Mouse (Mus musculus): ENCODE results near the gene Efhb. TPM values are rescaled to one million over a fixed set of nuclear protein-coding genes. Genes with fewer than 3 reads are reported as not detected.

Gene Efhb
- polyA plus RNA-seq (2017; shearing (Covaris generic)) = under 1 TPM; 0.06 to 0.08 TPM

DNA sequence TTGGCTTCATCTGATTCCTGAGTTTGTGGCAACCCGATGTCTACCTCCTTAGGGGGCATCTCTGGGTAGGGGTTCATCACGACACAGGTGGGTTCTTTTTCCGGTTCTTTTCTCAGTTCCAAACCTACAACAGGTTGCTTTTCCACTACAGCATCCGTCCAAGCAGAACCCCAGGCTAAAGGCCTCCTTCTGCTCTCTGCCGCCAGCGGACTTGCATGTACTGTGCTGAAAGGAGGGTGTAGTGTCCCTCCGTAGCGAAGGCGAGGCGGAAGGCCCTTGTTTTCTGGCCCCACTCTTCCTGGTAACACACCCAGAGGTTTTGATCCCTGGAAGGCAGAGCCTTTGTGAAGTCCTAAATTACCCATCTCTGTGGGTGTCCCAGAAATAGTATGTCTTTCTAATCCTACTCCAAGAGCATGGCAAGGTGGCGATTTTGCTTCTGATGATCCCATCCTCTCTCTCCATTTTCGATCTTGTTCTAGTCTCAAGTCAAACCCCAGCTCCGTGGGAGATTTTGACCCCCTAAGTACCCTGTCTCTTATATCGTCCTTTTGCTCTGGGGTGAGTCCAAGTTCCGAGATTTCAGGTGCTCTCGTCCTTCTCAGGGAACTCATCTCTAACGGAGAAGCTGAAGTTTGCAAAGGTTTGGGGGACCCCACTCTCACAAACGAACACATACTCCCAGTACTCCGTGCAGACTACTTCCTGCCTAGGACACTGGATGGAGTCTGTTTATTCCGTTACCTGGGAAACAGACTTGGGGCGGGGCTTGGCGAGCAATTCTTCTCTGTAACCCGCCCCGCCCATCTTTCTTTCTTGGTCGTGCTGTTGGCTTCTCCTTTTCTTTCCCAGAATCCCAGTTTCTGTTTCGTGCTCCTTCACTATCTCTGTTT is at the start of gene Efhb:
Efhb (minus strand) TSS at position 719 of the 893 bp plus-strand sequence.

DNA sequence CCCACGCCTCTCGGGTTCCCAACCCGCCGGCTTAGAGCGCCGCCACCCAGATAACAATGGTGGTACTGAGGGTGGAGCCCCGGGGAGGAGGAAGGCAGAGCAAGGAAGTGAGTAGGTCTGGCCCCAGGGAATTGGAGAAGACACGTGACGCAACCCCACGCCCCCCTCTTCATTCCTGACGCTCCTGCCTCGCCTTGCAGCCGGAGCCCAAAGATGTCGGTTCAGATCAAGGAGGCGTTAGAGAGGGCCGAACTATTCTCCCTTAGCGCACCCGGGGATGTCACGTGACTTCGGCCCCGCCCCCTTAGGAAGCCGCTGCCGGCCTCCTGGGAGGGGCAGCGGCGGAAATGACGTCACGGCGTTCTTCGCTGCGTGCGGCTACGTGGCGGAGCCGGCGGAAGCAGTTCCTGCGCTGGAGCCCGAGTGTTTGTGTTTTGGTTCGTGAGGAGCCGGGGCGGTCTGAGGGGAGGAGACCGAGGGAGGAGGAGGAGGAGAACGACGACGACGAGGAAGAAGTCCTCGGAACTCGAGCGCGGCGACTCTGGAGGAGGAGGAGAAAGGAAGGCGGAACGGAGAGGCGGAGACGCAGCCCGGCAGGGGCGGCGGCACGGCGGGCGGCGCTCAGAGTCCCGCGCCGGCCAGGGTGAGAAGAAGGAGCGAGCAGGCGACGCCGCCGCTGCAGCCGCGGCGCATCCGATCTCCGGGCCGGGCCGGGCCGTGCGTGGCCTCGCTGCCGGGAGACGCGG is 15.9 kb upstream of the Efhb start, which contains the start of gene Rab5a:
Rab5a (plus strand) TSS at position 377 of the 746 bp plus-strand sequence.

Other genes with a start within 250 kb of the Efhb start
- gene Rab5a, start 15.9 kb upstream of the Efhb start, polyA plus RNA-seq (2017; shearing (Covaris generic)) = 100 to 1,000 TPM in 1 of 2 experiments, 10 to 100 TPM in 1; 96.9 to 124 TPM
- 1 to 10 TPM in 1 of 2 experiments, under 1 TPM in 1; 0.24 to 1.1 TPM for gene Pp2d1, start 76.1 kb upstream of the Efhb start, polyA plus RNA-seq (2017; shearing (Covaris generic))
- 10 to 100 TPM; 32.7 to 55.7 TPM for gene Kat2b, start 103.5 kb upstream of the Efhb start, polyA plus RNA-seq (2017; shearing (Covaris generic))
- 1 to 10 TPM; 4.5 to 6.4 TPM for gene Sgo1, start 226.0 kb upstream of the Efhb start, polyA plus RNA-seq (2017; shearing (Covaris generic))

Measured in activated CD4-positive, CD25-positive, alpha-beta regulatory T cell (primary cell).